Mouse (Mus musculus) layer of hippocampus, adult 9-11 months (tissue): ENCODE measurements around the gene Cd4.

Source experiments
- DNase-seq: peaks from one replicate; pipeline ENCODE4 v3.0.0; 2022

The Cd4 gene

GRCm38 (mm10) chr6:124883351-124883750 is 4.7 kb downstream of the Cd4 start:
- no peak for DNase-seq

- DNase-seq = no peak
These were observed 6.2 kb downstream of the Cd4 start for GRCm38 (mm10) chr6:124881821-124882220.

DNA sequence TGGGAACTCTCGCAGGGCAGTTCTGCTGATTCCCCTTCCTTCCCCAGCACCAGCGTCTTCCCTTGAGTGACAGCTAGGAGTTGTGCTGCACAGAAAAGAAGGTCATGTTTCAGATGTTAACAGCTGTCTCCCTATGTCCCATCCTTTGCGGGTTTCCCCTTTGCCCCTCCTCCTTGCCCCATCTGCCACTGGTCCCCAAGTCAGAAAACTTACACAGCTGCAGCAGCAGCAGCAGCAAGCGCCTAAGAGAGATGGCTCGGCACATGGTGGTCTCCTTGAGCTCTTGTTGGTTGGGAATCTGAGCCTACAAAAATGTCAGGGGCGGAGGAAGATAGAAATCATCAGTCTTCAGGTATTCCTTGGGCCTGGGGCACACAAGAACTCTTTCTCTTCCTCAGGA is 8.6 kb downstream of the Cd4 start:
- DNase-seq = no peak

DNA sequence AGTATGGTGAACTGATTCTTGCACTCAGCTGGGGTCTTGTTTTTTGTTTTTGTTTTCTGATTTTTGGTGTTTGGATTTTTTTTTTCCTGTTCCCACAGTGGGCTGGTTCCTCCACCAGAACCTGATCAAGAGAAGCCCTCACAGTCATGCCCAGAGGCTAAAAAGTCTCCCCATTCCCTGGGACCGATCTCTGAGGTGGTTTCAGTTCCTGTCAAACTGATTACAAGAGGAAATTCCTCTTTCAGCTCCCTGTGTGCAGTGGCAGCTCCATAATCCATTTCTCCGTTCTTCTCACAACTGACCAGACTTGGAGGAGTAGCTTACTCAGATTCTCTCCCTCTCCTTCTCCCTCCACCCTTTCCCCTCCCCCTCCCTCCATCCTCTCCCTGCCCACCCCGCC is 13.7 kb downstream of the Cd4 start:
- DNase-seq = no peak

DNA sequence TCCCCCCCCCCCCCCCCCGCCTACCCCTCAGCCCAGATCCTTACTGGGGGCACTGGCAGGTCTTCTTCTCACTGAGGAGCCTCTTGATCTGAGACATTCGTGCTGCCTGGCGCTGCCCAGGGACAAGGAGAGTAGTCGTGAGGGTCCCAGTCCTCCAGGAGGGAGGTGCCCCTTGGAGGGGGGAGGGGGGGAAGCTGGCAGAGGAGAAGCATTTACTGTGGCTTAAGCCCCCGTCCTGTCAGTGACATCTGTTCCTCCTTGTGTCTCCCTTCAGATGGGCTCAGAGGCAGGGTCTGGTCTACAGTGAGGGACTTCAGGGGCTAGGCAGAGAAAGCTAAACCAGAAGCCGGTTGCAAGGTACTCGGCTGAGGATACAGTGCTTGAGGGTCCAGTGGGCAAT is 21.5 kb downstream of the Cd4 start:
- DNase-seq = no peak

DNA sequence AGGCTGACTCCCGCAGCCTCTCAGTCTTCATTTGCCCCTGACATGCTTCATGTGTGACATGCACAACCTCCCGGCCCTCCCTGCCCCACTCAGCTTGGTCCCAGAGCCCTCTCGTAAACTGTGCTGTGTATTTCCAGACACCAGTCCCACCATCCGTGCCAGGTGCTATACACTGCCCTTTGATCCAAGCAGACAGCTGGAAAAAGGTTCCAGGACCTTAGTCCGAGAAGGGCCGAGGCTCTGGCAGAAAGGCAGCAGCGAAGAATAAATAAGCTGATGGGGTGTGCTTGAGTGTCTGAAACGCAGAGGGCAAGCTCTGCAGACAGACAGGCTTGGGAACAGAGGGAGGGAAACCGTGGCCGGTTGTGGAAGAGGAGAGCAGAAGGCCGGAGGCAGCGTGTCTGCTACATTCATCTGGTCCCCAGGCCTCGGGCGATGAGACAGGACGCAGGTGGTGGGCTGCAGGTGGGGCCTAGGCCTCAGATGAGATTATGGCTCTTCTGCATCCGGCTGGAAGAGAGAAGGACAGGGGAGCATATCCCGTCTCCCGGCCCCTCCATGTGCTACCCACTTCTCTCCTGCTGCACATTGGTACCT is 22.2 kb downstream of the Cd4 start:
- DNase-seq = no peak

DNA sequence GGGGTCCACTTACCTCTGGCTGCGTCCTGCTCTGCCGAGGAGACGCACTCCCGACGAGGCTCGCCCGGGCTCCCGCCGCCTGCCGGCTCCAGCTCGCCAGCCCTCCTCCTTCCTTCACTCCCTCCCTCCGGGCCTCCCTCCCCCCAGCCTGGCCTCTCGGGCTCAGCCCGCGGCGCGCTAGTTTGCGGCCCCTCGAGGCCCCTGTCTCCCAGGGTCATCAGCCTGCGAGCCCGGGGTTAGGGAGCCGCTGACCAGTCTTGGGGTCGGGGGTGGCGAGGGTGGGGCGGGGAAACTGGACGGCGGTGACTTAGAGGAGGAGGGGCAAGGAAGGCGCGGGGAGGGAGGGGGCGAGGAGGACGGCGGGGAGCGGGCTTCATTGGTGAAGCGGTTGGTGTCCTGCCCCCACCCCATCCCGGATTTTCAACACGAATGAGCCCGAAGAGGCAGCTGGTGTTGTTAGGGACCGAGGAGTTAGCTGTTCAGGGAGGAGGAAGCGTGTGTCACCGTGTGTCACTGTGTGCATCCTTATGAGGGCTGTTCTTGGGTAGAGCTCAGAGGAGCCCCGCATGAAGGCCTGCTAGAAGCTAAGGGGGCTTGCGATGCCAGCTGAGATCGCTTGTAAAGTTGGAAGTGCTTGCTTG is 24.2 kb downstream of the Cd4 start, which contains the start of gene Gpr162:
TSS of gene Gpr162 (minus strand) at position 326 of the 641 bp plus-strand sequence.
- peak; percentile 76 for DNase-seq

GRCm38 (mm10) chr6:124863125-124863657 is 24.8 kb downstream of the Cd4 start:
- no peak for DNase-seq

DNA sequence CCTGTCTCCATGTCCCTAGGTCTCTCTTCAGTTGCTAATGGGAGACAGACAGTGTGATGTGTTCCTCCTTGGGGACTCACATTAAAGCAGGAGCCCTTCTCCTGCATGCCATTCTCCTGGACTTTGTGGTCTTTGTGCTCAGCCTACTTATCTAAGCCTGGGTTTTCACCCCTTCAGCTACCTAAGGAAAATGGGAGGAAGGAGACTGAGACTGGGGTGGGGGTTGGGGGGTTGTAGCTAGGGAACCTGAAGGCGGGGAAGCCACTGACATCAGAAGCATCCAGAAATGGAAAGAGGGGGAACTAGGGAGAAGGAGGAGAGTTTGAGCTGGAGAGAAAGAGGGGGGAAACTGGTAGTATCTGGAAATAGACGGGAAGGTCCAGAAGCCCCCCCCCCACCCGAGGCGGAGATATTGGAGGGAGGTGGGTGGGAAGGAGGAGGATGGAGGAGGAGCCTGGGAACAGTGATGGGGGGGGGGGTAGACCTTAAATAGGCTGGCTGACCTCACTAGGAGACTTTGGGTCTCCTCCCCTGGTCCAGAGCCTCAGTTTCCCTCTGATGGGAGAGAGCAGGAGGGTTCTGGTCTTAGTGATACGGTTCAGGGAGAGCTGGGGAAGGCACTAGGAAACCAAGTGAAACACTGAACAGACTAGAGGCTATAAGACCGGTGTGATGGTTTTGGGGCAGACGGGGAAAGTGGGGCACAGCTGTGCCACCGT is 25.5 kb downstream of the Cd4 start:
- DNase-seq = no peak

DNA sequence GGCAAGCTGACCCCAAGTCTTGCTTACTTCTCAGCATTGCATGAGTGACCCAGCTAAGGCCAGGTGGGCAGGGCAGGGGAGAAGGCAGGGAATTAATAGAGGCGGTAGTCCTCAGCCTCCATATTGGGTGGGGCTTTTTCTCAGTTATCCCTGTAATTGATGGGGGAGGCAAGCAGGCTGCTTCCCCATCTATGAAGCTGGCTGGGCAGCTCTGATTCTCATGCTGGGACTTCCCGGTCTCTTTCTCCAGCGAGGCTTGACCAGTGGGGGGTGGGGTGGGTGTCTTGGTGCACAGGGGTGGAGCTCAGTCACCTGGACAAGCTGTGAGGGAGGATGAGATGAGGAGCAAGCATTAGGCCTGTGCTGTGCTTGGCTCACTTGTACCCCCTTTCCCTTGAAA is 26.2 kb downstream of the Cd4 start:
- DNase-seq = no peak

DNA sequence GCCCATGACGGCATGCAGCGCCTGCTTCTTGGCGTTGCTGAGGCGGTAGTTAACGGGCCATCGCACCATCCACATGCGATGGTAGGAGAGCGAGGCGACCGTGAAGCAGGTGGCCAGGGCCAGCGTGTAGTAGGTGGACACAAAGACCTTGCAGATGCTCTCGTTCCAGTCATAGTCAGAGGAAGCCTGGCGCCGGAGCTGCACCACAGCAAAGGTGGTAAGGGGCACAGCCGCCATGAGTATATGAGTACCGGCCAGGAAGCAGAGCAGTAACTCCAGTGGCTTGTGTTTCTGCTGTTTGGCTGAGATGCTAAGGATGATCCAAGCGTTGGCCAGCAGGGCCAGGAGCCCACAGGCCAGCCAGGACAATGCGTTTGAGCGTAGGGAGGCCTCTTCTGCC is 26.8 kb downstream of the Cd4 start:
- no peak for DNase-seq

- no peak for DNase-seq
These were observed 27.5 kb downstream of the Cd4 start for GRCm38 (mm10) chr6:124860511-124860910.

- DNase-seq = peak; percentile 78
These were observed 28.3 kb downstream of the Cd4 start for GRCm38 (mm10) chr6:124859725-124860124.

DNA sequence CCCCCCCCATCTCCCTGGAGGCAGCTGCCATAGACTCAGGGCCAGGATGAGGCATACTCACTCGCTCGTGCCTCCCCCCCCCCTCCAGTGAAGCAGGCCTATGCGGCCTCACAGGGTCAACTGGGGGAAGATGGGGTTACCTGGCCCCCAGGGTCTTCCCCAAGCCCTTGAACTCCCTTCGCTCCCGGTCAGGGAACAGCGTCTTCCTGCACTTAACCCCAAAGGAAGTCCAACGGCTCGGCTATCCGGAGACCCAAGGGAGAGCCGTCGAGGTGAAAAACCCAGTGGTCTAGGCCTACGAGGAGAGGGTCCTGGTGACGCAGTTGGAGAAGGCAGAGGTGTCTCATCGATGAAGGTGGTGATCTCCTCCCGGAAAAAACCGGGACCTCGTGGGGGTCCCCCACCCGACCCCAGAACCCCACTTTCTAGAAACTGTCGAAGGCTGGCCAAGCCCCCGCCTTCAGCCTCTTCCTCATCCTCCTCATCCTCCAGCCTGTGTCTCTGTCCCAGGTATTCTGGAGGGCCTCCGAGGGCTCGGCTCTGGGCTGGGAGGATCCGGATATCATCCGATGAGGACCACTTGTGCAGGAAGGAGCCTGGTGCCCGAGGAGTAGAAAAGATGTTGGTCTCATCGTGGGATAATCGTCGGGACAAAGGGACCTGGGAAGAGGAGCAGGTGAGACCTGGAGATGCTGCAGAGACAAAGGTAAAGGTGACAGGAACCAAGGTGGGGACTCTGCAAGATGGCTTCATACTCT is 29.3 kb downstream of the Cd4 start:
- no peak for DNase-seq

DNA sequence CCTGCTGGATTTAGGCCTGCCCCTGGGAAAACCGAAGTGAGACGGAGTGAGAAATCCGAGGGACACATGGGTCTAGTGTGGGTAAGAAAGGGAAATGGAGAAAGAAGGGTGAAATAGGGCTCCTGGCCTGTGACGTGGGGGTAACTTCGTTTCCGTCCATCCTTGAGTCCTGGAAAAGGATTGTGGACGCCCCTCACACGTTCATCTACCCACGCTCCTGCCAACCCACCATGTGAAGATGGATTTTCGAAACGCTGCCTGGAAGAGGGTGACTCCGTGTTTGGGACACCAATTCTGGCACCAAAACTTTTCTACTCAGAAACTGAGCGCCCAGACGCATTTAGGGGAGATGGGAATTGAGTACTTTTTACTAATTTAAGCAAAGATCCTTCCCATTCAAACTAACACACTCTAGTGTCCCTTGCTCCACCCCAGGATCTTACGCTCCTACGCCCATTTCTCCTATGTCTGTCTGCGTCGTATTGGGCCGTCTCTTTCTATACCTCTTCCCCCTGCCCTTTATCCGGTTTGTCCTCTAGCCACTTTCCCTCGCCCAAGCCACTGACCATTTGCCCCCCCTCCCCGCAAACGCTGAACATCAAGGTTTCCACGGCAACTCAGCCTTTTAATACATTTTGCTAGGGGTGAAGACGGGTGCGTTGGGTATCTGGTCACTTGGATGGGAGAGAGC is 30.0 kb downstream of the Cd4 start:
- DNase-seq = no peak

DNA sequence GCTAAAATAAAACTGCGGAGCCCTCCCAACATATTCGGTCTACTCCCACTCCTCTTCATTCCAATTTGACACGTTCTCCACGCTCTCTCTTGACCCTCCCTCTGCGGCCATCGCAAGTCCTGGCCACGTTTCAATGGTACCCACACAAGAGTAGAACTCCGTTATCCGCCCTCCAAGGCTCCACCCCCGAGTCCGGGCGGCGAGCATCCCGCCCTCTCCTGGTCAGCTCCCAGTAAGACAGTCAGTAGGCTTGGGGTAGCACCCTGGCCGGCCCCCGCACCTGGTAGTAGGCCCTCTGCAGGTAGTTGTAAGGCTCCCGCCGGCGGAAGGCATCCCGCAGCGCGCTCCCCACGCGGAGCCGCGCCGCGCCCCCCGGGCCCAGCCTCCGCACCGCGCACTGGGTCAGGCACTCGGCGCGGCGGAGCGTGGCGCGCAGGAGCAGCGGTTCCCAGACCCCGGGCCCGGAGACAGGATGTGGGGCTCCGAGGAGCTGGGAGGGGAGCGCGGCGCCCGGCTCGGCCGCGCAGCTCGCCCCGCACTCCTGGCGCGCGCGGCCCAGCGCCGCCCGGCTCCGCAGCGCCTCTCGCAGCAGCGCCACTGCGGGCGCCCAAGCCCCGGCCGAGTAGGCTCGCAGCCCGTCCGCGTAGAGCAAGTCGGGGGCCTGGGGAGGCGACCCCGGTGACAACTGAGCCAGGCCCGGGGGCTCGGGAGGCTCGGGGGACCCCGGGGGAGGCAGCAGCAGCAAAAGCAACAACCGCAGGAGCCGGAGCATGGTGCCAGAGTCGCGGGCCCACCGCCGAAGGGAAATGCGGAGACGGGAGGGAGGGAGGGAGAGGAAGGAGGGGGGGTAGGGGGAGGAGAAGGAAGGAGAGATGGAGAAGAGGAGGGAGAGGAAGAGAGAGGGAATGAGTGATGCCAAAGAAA is 30.8 kb downstream of the Cd4 start, which contains the start of gene P3h3:
TSS of gene P3h3 (minus strand) at position 837 of the 924 bp plus-strand sequence.
- DNase-seq = peak; percentile 86

GRCm38 (mm10) chr6:124856321-124856720 is 31.7 kb downstream of the Cd4 start:
- peak; percentile 57 for DNase-seq

GRCm38 (mm10) chr6:124854647-124855046 is 33.4 kb downstream of the Cd4 start:
- no peak for DNase-seq

- no peak for DNase-seq
These were observed 37.5 kb downstream of the Cd4 start for GRCm38 (mm10) chr6:124850535-124850934.

DNA sequence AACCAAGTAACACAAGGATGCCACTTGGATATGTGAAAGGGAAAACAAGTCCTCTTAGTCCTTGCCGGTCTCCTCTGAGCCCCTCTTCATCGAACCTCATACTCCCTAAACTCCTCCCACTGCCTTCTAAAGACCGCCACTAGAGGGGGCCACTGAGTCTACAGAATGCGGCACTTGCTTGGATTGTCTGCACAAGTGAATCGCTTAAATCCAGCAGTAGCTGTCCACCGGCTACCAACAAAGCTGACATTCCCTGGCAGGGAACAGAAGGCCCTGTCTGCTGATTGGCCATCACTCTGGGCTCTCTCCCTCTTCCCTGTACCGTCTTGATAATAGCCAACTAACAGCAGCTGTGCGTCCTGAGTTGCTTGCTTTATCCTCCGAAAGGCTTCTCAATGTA is 40.7 kb downstream of the Cd4 start:
- peak; percentile 91 for DNase-seq
